Mouse (Mus musculus) embryonic stem cell, embryonic (primary cell): ENCODE measurements around the gene Mapkapk2.

Experiments used
- CTCF ChIA-PET, 4 experiments: fragments of 300-600 bp in 2 of 4; fragments of 350-600 bp in 2 of 4; sonication (Branson Sonifier 250); formaldehyde crosslinking; loops; one replicate each; lab custom pipeline; 2022; ENCODE audit warnings: inconsistent platforms in 2 of 4; lab: Charles Lee
- POLR2A ChIA-PET, 4 experiments: fragments of 300-600 bp in 2 of 4; fragments of 350-600 bp in 2 of 4; sonication (Branson Sonifier 250); formaldehyde crosslinking; loops; one replicate each; lab custom pipeline; 2022; ENCODE audit warnings: antibody characterized with exemption in 4 of 4, inconsistent platforms in 1 of 4; lab: Charles Lee

Gene Mapkapk2

DNA sequence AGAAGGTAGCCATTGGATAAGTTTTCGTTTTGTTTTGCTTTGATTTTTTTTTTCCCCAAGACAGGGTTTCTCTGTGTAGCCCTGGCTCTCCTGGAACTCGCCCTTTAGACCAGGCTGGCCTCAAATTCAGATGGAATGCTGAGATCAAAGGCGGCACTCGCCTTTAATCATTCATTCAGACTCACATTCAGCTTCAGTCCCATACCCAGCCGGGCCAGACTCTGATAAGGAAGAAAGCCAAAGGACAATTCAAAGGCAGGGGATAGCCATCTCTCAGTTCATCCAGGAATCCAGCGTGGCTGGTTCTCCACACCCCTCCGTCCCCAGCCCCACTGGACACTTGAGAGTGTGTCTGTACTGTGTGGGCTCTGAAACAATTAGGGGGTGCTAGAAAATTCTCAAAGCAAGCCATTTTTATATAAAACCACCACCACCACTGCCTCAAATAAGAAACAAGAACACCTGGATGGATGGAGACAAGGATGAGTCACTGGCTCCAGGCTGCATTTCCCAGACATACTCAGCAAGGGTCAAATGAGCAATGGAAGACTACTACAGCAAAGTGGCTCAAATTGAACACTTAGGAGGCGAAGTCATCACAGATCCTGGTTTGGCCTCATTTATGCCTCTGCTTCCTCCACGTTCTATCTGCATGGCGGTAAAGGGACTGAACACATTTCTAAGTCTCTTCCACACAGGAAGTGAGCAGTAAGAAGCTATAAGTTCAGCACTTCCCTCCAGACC lies 26.1 kb upstream of the Mapkapk2 start:
- POLR2A ChIA-PET: interaction anchor here in 3 of 4 experiments (0.8 to 5.9 kb wide), 13 partner anchors 8 to 76 kb away, joined by 3 to 42 read pairs (median 4); partner anchors contain the start of genes Dyrk3 (in 2 of the 3) and Eif2d (in 1 of the 3)
- CTCF ChIA-PET: interaction anchor here (0.5 to 1.2 kb wide), 6 partner anchors 8 to 747 kb away, joined by 3 to 6 read pairs (median 3); no protein-coding TSS in a partner anchor

DNA sequence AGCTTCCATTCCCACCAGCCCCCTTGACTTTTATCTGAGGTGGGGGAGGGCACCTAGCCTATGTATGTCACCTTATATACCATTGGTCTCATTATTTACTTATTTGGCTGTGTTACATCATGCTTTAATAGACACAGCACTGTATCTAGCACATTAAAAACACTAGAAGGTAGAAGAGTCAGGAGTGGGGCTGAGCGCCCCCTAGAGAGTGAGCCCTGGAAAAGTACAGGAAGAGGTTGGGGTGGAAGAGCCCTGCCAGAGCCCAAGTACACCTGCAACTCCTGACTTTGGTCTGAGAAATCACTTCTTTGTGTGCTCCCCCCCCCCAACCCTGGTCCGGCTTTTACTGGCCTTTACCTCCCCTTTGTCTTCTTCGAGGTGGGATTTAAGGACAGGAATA lies 24.4 kb upstream of the Mapkapk2 start:
- CTCF ChIA-PET: interaction anchor here in 3 of 4 experiments (0.6 to 1.2 kb wide), 10 partner anchors 9 to 1248 kb away, joined by 3 to 16 read pairs (median 4); partner anchors contain the start of gene Eif2d (in 1 of the 3)
- POLR2A ChIA-PET: interaction anchor here in 2 of 4 experiments (0.6 to 2.5 kb wide), 3 partner anchors 12 to 1147 kb away, joined by 3 to 8 read pairs (median 4); no protein-coding TSS in a partner anchor

DNA sequence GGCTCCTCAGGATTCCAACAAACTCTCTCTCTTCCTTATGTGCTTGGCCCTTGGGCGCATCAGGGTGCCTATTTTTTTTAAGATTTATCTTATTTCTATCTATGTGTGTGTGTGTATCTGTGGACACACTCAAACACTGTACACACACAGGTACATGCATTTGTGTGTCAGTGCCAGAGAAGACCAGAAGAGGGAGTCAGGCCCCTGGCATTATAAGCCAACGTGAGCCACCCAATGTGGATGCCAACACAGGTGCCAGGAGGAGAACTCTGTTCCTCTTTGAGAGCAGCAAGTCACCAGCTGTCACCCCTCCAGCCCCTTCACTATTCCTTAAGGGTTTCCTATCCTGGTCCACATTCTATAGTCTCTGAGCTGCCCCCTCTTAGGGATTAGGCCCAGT lies 21.4 kb upstream of the Mapkapk2 start:
- POLR2A ChIA-PET: interaction anchor here in 1 of 4 experiments (0.9 to 3.4 kb wide), 4 partner anchors 9 to 62 kb away, joined by 3 to 15 read pairs (median 4); partner anchors contain the start of gene Eif2d
- CTCF ChIA-PET: interaction anchor here (0.5 to 4.5 kb wide), 10 partner anchors 10 to 761 kb away, joined by 3 to 61 read pairs (median 4); partner anchors contain the start of genes Rassf5 (in 2 of the 4) and Eif2d (in 1 of the 4)

DNA sequence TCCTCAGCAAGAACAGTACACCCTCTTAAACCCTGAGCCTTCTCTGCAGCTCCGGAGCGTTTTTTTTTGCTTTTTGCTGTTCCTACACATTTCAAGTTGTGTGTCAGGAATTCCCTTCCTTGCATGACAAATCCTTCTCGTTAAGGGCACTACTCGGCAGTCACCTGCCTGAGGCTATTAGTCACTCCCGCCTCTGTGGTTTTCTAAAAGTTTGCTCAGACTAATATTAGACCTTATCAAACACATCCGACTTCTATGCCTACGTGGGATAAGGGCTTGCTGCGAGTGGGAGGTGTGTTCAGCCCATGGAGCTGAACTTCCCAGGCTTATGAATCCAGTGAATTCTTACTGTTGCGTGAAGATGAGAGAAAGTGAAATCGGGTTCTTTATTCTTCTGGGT lies 20.9 kb upstream of the Mapkapk2 start:
- ChIA-PET CTCF (interaction anchor here (0.6 to 4.5 kb wide), 10 partner anchors 10 to 761 kb away, joined by 3 to 61 read pairs (median 4); partner anchors contain the start of gene Rassf5 (in 2 of the 4)), POLR2A (interaction anchor here in 2 of 4 experiments (0.5 to 3.4 kb wide), 6 partner anchors 20 to 491 kb away, joined by 3 to 15 read pairs (median 5); partner anchors contain the start of gene Eif2d (in 1 of the 2))

DNA sequence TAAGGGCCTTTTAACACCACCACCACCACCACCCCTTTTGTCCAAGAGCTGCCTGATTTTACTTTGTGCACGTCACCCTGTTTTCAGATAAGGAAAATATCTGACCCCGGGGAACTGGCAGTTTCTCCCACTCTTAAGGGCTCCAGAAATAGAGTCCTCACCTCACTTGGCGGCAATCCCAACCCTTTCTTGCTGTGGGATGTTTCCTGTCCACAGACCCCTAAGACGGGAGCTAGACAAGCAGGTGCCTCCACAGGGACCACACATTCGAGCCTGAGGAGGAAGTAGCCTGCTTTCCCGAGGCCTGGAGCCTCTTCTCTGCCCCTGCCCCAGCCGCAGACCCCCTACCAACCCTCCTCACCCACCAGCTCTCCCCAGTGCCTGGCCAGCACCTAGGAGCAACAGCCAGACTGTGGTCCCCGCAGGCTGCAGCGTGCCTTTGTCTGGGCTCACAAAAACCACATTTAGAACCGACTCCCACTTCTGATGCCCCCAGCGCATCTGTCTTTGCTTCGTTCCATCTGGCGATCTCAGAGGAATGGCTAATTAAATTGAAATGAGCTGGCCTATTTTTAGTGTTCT lies 18.9 kb upstream of the Mapkapk2 start:
- CTCF ChIA-PET: interaction anchor here (0.5 to 5.0 kb wide), 61 partner anchors 8 to 1560 kb away, joined by 3 to 61 read pairs (median 4); partner anchors contain the start of genes Rassf5 (in 3 of the 4) and Eif2d (in 1 of the 4)
- POLR2A ChIA-PET: interaction anchor here in 3 of 4 experiments (0.6 to 2.9 kb wide), 21 partner anchors 10 to 702 kb away, joined by 3 to 29 read pairs (median 5); partner anchors contain the start of genes Rassf5 (in 2 of the 3), Eif2d (in 1 of the 3) and Pm20d1 (in 1 of the 3)

DNA sequence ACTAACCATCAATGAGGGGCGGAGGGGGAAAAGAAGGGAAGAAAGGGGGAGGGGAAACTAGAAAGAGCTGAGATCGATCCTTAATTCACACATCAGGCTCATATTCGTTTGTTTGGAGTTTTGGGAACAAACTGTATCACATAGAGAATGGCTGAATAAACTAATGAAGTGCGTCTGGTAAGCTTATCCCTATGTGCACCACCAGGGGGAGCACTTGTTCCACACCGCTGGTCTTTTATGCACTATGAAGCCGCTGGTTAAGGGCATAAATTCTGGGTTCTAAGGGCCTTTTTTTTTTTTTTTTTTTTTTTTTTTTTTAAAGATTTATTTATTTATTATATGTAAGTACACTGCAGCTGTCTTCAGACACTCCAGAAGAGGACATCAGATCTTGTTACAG lies 18.3 kb upstream of the Mapkapk2 start:
- POLR2A ChIA-PET: interaction anchor here (0.6 to 2.9 kb wide), 29 partner anchors 8 to 703 kb away, joined by 3 to 29 read pairs (median 4); partner anchors contain the start of genes Rassf5 (in 2 of the 4), Eif2d (in 1 of the 4), Mapkapk2 (in 1 of the 4) and Pm20d1 (in 1 of the 4)

DNA sequence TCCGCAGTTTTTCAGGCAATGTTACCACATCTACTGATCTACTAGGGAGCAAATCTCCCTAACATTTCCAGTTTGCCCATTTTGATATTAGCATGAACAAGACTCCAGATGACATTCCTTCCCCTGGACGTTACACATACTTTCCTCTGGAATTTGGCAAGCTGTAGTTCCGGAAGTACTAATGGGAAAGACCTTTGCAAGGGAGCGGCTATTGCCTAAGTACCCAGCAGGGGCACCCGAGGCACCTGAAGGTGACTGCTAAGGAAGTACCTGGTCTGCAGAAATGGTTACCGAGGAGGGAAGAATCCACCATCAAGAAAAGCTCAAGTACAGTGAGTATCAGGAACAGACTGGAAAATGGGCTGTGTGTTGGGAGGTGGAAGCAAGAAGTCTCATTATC lies 14.9 kb upstream of the Mapkapk2 start:
- ChIA-PET POLR2A (no interaction called here), CTCF (interaction anchor here in 3 of 4 experiments (0.5 to 5.0 kb wide), 11 partner anchors 10 to 158 kb away, joined by 3 to 25 read pairs (median 4); partner anchors contain the start of gene Rassf5 (in 1 of the 3))

More for the DNA sequence above, 18.3 kb upstream of the Mapkapk2 start:
- CTCF ChIA-PET: interaction anchor here (0.5 to 5.0 kb wide), 85 partner anchors 8 to 637 kb away, joined by 3 to 61 read pairs (median 4); partner anchors contain the start of genes Rassf5 (in 3 of the 4) and Eif2d (in 1 of the 4)

DNA sequence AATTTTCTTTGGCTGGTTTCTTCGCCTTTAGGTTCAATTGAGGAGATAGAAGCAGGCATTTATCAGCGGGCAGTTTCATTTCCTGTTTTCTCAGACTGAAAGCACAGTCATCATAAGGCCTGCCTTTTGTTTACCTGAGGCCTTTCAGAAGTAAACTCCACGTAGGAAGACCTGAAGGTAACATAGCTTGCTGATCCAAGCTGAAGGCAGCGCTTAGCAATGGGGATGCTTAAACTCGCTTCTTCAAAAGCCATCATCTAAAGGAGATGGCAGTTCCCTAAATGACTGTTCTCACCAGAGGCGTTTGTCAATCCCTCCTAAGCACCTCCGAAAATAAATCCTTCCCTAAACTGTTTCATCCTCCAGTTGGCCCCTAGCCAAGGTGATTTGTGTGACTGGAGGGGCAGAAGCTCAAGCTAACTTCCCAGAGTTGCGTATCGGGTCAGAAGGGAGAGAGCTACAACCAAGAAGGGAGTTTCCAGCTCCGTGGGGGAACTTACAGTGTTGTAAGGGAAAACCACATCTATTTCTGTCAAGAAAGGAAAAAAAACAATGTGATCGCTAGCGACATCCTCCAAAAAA lies 13.0 kb upstream of the Mapkapk2 start:
- ChIA-PET CTCF (interaction anchor here in 2 of 4 experiments (0.6 to 1.0 kb wide), 2 partner anchors 47 to 1271 kb away, joined by 3 to 4 read pairs; no protein-coding TSS in a partner anchor), POLR2A (interaction anchor here in 2 of 4 experiments (0.6 to 1.4 kb wide), 4 partner anchors 13 to 760 kb away, joined by 3 to 8 read pairs (median 4); partner anchors contain the start of gene Mapkapk2 (in 1 of the 2))

DNA sequence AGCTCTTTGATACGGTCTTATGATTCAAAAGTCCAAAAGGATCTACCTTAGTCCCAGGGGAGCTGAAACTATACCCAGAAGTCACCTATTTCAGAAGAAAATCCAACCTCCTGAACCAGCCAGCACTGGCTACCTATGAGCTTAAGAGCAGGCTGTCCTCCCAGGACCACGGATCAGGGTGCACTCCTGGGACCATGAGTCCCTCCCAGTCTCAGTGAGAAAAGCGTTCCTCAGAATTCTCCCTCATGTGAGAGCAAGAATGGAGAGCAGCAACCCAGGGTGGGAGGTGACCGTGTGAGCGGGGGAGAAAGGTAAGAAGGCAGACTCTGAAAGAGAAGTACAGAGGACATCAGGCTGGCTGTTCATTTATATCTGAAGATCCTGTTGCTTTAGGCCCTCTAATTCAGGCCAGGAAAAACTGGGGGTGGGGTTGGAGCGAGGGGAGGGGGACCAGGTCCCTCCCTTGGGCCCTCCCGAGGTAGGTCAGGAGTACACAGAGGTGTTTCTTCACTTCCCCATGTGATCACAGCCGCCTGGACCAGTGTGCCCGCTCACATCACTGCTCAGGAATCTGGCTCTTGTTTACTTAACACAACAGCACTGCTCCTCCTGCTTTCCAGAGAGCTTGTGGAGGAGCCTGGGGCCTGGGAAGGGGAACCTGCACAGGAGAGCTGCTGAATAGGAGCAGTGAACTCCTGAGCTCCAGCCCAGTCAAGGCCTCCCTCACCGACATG lies 10.1 kb upstream of the Mapkapk2 start:
- CTCF ChIA-PET: interaction anchor here in 3 of 4 experiments (0.6 to 3.2 kb wide), 7 partner anchors 8 to 182 kb away, joined by 3 to 6 read pairs (median 3); no protein-coding TSS in a partner anchor

DNA sequence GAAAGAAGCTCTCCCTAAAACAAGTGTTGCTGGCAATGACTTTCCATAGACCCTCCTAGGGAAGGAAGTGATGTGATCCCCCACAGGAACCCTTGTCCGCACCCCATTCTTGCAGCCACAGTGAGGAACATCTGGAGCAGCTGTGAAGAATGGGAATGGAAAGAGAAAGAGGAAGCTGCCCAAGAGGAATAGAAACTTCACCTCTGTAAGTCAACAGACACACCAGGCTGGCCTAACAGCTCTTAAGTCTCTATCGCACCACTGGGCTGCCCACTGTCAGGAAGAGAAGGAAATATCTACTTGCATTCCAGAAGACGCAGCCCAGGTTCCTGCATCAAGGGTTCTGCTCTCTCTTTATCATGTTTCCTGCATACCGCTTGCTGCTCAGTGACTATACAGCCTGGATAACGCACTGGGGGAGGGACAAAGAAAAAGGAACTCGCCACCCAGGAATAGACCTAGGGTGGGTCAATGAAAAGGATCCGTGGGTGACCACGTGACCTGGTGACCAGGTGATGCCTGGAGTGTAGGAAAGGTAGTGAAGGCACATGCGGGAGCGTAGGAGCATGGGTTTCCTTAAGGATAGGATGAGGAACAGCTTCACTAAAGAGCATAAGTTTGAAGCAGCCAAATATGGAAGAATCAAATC lies 6.3 kb upstream of the Mapkapk2 start:
- CTCF ChIA-PET: interaction anchor here in 2 of 4 experiments (0.6 to 0.9 kb wide), 2 partner anchors 29 to 78 kb away, joined by 3 read pairs; no protein-coding TSS in a partner anchor
- POLR2A ChIA-PET: interaction anchor here in 1 of 4 experiments (1.2 kb wide), 1 partner anchor 10 kb away, joined by 3 read pairs; no protein-coding TSS in a partner anchor

More for the DNA sequence above, 10.1 kb upstream of the Mapkapk2 start:
- POLR2A ChIA-PET: interaction anchor here in 2 of 4 experiments (0.6 to 2.1 kb wide), 6 partner anchors 10 to 153 kb away, joined by 3 to 7 read pairs (median 4); partner anchors contain the start of gene Mapkapk2 (in 2 of the 2)

DNA sequence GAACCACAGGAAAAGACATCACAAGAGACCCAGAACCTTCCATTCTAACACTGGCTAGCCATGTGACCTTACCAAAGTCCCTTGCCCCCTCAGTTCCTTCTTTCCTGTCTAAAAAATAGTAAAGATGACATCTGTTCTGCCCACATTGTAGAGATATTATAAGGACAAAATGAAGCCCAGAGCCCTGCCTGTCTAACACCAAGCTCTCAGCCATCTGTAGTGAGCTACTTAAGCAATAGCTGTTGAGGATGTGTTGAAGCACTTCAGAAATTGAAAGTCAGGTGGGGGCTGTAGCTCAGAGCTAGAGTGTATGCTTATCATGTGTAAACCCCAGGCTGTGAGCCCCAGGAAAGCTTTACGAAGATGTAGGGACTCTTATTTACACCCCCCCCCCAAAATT lies 3.2 kb upstream of the Mapkapk2 start:
- ChIA-PET CTCF (no interaction called here), POLR2A (interaction anchor here in 3 of 4 experiments (0.7 to 1.3 kb wide), 3 partner anchors 43 to 427 kb away, joined by 3 read pairs; no protein-coding TSS in a partner anchor)

DNA sequence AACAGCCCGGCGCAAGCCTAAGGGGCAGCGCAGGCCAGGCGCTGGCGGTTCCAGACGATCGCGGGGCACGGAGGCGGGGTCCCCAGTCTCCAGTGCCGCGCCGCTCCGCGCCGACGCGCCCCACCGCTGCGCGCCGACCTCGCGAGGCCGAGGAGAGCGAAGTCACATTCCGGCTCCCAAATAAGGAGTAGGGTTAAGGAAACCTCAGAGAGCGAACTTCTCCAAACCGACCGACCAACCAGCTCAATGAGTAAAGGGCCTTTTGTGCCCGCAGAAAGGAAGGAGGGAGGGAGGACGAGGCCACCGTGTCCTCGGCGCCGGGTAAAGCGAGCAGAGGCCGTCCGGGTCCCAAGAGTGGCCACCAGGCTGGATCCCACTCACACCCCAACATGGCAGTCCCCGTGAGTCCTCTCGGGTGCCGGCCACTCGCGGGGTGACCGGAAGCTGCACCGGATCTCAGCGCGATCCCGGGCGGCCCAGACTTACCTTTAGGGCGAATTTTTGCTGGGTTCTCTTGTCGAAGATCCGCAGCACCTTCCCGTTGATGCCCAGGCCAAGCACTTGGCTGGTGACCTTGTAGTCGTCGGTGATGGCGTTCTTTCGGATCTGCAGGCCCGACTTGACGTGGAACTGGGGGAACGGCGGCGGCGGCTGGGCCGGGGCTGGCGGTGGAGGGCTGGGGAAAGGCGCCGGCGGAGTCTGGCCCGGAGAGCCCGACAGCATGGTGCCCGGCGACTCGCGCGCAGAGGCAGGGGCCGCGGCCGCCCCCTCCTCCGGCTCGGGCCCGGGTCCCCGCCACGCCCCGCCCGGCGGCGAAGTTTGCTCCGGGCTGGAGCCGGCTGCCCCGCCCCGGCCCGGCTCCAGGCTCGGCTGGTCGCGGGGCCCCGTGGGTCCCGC lies 575 bp downstream of the Mapkapk2 start:
- CTCF ChIA-PET: interaction anchor here in 1 of 4 experiments (1.0 to 1.5 kb wide), 3 partner anchors 23 to 173 kb away, joined by 3 to 4 read pairs (median 3); no protein-coding TSS in a partner anchor

DNA sequence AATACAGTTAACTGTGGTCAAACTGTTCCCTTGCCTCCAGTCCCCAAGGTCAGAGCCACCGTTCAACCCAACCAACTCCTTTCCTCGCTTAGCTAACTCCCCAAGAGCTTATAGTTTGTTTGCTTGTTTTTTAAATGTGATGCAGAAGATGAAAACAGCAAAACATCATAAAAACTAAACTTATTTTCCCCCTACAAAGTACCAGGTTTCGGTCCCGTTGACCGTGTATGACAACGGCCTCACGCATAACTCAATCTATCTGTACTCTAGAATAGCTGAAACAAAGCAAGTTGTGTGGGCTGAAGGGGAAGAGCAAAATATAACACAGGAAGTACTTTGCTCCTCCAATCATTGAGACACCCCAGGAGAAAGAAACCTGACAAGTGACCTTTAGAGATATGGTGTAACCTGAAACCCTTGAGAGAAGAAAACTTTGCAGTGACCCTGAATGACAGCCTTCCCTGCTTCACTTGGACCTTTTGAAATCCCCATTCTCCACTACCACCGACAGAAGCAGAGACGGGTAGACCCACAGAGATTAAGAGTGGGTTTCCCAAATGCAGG lies 1.4 kb downstream of the Mapkapk2 start:
- ChIA-PET POLR2A (interaction anchor here in 3 of 4 experiments (0.6 to 2.0 kb wide), 9 partner anchors 9 to 431 kb away, joined by 3 to 11 read pairs (median 4); partner anchors contain the start of genes Fam72a (in 1 of the 3), Gm29427 (in 1 of the 3), Rassf5 (in 1 of the 3) and Srgap2 (in 1 of the 3)), CTCF (no interaction called here)

More for the DNA sequence above, 575 bp downstream of the Mapkapk2 start:
- POLR2A ChIA-PET: interaction anchor here in 3 of 4 experiments (0.6 to 2.0 kb wide), 14 partner anchors 10 to 468 kb away, joined by 3 to 11 read pairs (median 5); partner anchors contain the start of genes Eif2d (in 1 of the 3), Fam72a (in 1 of the 3), Gm29427 (in 1 of the 3) and Rassf5 (in 1 of the 3)

DNA sequence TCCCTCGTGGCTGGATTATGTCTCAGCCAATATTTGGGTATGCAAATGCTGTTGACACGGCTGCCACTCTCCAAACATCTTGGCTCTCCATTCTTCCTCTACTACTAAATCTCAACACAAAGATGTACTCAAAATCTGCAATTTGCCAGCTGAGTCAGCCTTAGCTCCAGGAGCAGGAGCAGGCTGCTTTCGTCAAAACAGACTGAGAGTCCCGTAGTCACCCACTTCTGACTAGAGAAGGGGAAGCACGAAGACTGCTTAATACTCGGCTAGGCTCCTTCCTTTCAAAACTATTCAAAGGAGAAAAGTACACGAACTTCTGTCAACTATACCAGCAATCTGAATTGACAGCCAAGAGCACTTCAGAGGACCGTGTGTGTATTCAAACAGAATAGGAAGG lies 2.1 kb downstream of the Mapkapk2 start:
- ChIA-PET POLR2A (interaction anchor here in 2 of 4 experiments (0.7 to 1.3 kb wide), 3 partner anchors 8 to 42 kb away, joined by 3 read pairs; no protein-coding TSS in a partner anchor), CTCF (no interaction called here)
